Mouse (Mus musculus): ENCODE data around the gene BC017158. TPM values are rescaled to one million over a fixed set of nuclear protein-coding genes. Genes with fewer than 3 reads are reported as not detected.

BC017158 gene
- polyA plus RNA-seq, 1 experiment: 32.6 TPM

DNA sequence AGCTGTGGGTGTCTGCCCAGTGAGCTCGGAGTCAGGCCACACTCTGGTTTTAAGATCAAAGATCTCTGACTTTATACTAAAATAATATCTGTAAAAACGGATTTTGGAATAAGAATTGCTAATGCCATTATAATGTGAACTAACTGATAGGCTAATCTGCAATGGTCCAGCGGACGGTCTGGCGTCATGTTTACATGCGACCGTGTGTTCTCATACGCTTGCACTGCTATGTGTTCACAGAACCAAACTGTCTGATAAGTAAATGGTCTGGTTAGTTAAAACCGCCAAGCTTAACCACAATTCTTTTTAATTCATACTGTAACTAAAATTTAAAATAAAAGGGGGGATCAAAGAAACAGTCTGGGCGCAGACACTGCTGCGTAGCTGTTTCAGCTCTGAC is 16.2 kb downstream of the BC017158 start:
- no peak for DNase-seq (ENCODE audit: low read depth in 1 of 2, low spot score in 2 of 2)
- WGBS: 88% methylated on average over 11 of the region's 11 CpGs
- no peak for TF ChIP-seq CTCF (IDR thresholded peaks at IDR 0.05; ENCODE audit: extremely low read depth, insufficient read depth, insufficient read length, insufficient replicate concordance)
- no peak for TF ChIP-seq POLR2A (IDR thresholded peaks at IDR 0.05; ENCODE audit: low read depth, low read length)
- Histone ChIP-seq H3K27ac (ENCODE audit: insufficient read depth, low read length) (no peak overlapping the region), H3K4me1 (ENCODE audit: control insufficient read depth, insufficient read depth, insufficient read length) (no peaks in the 10 kb centered on the region), H3K36me3 (ENCODE audit: control insufficient read depth, insufficient read depth, low read length) (no peaks in the 10 kb centered on the region; the same call in 1 of the 2 replicates), H3K4me3 (ENCODE audit: extremely low read depth, insufficient read depth, insufficient read length) (no peak overlapping the region), H3K27me3 (ENCODE audit: control insufficient read depth, insufficient read depth, low read length) (no peaks in the 10 kb centered on the region)

DNA sequence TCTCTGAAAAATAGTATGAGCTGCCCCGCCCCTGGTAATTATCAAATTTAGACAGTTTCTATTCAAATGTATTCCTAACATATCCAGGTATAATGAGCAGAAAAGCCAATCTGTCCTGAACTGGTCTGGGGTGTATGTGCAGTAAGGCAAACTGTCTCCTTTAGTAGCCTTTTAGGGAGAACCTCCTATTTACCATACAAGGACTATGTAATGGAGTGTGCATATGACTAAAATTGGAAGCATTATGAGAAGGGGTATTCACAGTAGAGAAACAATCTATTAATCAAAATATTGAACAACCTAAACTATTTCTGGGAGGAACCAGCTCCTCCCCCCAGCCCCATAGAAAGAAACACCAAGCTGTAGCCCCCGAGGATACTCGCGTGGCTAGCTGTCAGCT is 18.2 kb downstream of the BC017158 start:
- WGBS: 94% methylated on average over 4 of the region's 4 CpGs
- H3K27ac ChIP-seq (ENCODE audit: insufficient read depth, low read length): no peak overlapping the region
- DNase-seq (ENCODE audit: low read depth in 1 of 2, low spot score in 2 of 2): no peak
- TF ChIP-seq CTCF (IDR thresholded peaks at IDR 0.05; ENCODE audit: extremely low read depth, insufficient read depth, insufficient read length, insufficient replicate concordance) (no peak), POLR2A (IDR thresholded peaks at IDR 0.05; ENCODE audit: low read depth, low read length) (no peak)
- H3K4me3 ChIP-seq (ENCODE audit: extremely low read depth, insufficient read depth, insufficient read length): no peak overlapping the region
- H3K36me3 ChIP-seq (ENCODE audit: control insufficient read depth, insufficient read depth, low read length): peaks cover 11% of the 10 kb centered on the region
- no peaks in the 10 kb centered on the region for H3K4me1 ChIP-seq (ENCODE audit: control insufficient read depth, insufficient read depth, insufficient read length)
- H3K27me3 ChIP-seq (ENCODE audit: control insufficient read depth, insufficient read depth, low read length): no peaks in the 10 kb centered on the region

DNA sequence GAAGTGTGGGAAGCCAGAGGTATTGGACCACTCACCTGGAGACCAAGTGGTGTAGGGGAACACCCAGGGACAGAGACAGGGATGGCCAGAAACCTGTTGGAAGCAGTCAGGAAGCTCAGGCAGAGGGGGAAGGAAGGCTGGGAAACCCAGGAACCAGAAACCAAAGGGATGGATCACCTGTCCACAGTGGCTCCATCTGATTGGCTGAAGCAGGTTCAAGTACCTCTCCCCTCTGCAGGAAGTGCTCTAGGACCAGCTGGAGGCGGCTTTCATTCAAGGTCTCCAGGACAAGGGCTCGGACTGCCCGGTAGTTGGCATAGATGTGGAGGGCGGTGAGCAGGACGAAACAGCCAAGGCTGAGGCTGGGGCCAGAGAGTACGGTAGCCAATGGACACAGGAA is 21.9 kb downstream of the BC017158 start:
- TF ChIP-seq POLR2A (IDR thresholded peaks at IDR 0.05; ENCODE audit: low read depth, low read length) (no peak), CTCF (IDR thresholded peaks at IDR 0.05; ENCODE audit: extremely low read depth, insufficient read depth, insufficient read length, insufficient replicate concordance) (no peak)
- no peaks in the 10 kb centered on the region for H3K27me3 ChIP-seq (ENCODE audit: control insufficient read depth, insufficient read depth, low read length)
- 94% methylated on average over 6 of the region's 6 CpGs for WGBS
- H3K4me1 ChIP-seq (ENCODE audit: control insufficient read depth, insufficient read depth, insufficient read length): no peaks in the 10 kb centered on the region
- peaks cover 25% of the 10 kb centered on the region for H3K36me3 ChIP-seq (ENCODE audit: control insufficient read depth, insufficient read depth, low read length)
- no peak overlapping the region for H3K4me3 ChIP-seq (ENCODE audit: extremely low read depth, insufficient read depth, insufficient read length)
- H3K27ac ChIP-seq (ENCODE audit: insufficient read depth, low read length): no peak overlapping the region
- no peak for DNase-seq (ENCODE audit: low read depth in 1 of 2, low spot score in 2 of 2)

DNA sequence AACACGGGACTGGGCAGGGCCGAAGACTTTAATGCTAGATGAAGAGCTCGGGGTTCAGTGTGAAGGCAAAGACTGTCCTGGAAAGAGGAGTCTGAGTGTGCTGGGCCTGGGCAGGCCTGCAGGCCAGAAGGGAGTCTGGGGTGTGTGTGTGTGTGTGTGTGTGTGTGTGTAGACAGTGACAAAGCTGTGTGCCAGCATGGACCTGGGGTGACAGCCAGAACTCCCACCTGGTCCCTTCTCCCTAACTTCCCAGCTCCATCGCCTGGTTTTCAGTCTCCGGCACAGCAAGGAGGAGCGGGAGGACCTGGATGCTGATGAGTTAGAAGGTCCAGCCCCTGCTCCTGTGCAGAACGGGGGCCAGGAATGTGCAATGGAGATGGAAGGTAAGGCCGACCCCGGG is 26.5 kb downstream of the BC017158 start:
- no peak for DNase-seq (ENCODE audit: low read depth in 1 of 2, low spot score in 2 of 2)
- Histone ChIP-seq H3K4me1 (ENCODE audit: control insufficient read depth, insufficient read depth, insufficient read length) (no peaks in the 10 kb centered on the region), H3K4me3 (ENCODE audit: extremely low read depth, insufficient read depth, insufficient read length) (no peak overlapping the region), H3K27ac (ENCODE audit: insufficient read depth, low read length) (no peak overlapping the region), H3K36me3 (ENCODE audit: control insufficient read depth, insufficient read depth, low read length) (peaks cover 25% of the 10 kb centered on the region), H3K27me3 (ENCODE audit: control insufficient read depth, insufficient read depth, low read length) (no peaks in the 10 kb centered on the region)
- WGBS: 93% methylated on average over 9 of the region's 9 CpGs
- no peak for TF ChIP-seq CTCF (IDR thresholded peaks at IDR 0.05; ENCODE audit: extremely low read depth, insufficient read depth, insufficient read length, insufficient replicate concordance)
- no peak for TF ChIP-seq POLR2A (IDR thresholded peaks at IDR 0.05; ENCODE audit: low read depth, low read length)

GRCm38 (mm10) chr7:128270431-128270850 is 27.5 kb downstream of the BC017158 start:
- no peak for DNase-seq (ENCODE audit: low read depth in 1 of 2, low spot score in 2 of 2)
- 73% methylated on average over 13 of the region's 13 CpGs for WGBS
- H3K4me3 ChIP-seq (ENCODE audit: extremely low read depth, insufficient read depth, insufficient read length): no peak overlapping the region
- H3K27me3 ChIP-seq (ENCODE audit: control insufficient read depth, insufficient read depth, low read length): no peaks in the 10 kb centered on the region
- TF ChIP-seq CTCF (IDR thresholded peaks at IDR 0.05; ENCODE audit: extremely low read depth, insufficient read depth, insufficient read length, insufficient replicate concordance): no peak
- TF ChIP-seq POLR2A (IDR thresholded peaks at IDR 0.05; ENCODE audit: low read depth, low read length): no peak
- no peak overlapping the region for H3K27ac ChIP-seq (ENCODE audit: insufficient read depth, low read length)
- H3K4me1 ChIP-seq (ENCODE audit: control insufficient read depth, insufficient read depth, insufficient read length): no peaks in the 10 kb centered on the region
- H3K36me3 ChIP-seq (ENCODE audit: control insufficient read depth, insufficient read depth, low read length): peaks cover 19% of the 10 kb centered on the region

- peaks cover 9% of the 10 kb centered on the region for H3K36me3 ChIP-seq (ENCODE audit: control insufficient read depth, insufficient read depth, low read length)
- TF ChIP-seq CTCF (IDR thresholded peaks at IDR 0.05; ENCODE audit: extremely low read depth, insufficient read depth, insufficient read length, insufficient replicate concordance) (no peak), POLR2A (IDR thresholded peaks at IDR 0.05; ENCODE audit: low read depth, low read length) (no peak)
- DNase-seq (ENCODE audit: low read depth in 1 of 2, low spot score in 2 of 2): no peak
- H3K4me3 ChIP-seq (ENCODE audit: extremely low read depth, insufficient read depth, insufficient read length): no peak overlapping the region
- 81% methylated on average over 7 of the region's 7 CpGs for WGBS
- H3K27me3 ChIP-seq (ENCODE audit: control insufficient read depth, insufficient read depth, low read length): no peaks in the 10 kb centered on the region
- H3K27ac ChIP-seq (ENCODE audit: insufficient read depth, low read length): no peak overlapping the region
- no peaks in the 10 kb centered on the region for H3K4me1 ChIP-seq (ENCODE audit: control insufficient read depth, insufficient read depth, insufficient read length)
Observed at GRCm38 (mm10) chr7:128267813-128268212, 30.2 kb downstream of the BC017158 start.

DNA sequence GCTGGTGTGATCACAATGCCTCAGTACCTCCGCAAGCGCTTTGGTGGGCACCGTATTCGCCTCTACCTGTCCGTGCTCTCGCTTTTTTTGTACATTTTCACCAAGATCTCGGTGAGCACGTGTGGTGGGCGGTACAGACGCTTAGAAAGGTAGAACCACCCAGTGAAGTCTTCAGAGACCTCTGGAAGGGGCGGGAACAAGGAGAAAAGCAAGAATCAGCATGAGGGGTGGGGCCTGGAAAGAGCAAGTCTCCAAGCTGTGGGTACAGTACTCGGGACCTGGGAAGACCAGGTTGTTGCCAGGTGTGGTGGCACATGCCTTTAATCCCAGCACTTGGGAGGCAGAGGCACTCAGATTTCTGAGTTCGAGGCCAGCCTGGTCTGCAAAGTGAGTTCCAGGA is 30.6 kb downstream of the BC017158 start:
- H3K4me3 ChIP-seq (ENCODE audit: extremely low read depth, insufficient read depth, insufficient read length): no peak overlapping the region
- H3K27me3 ChIP-seq (ENCODE audit: control insufficient read depth, insufficient read depth, low read length): no peaks in the 10 kb centered on the region
- H3K27ac ChIP-seq (ENCODE audit: insufficient read depth, low read length): no peak overlapping the region
- H3K36me3 ChIP-seq (ENCODE audit: control insufficient read depth, insufficient read depth, low read length): peaks cover 8% of the 10 kb centered on the region
- DNase-seq (ENCODE audit: low read depth in 1 of 2, low spot score in 2 of 2): no peak
- H3K4me1 ChIP-seq (ENCODE audit: control insufficient read depth, insufficient read depth, insufficient read length): no peaks in the 10 kb centered on the region
- WGBS: 68% methylated on average over 13 of the region's 13 CpGs
- TF ChIP-seq POLR2A (IDR thresholded peaks at IDR 0.05; ENCODE audit: low read depth, low read length) (no peak), CTCF (IDR thresholded peaks at IDR 0.05; ENCODE audit: extremely low read depth, insufficient read depth, insufficient read length, insufficient replicate concordance) (no peak)
